10 mouse cellular contexts compared by ENCODE assay signal in genomic region chr9:118994524-118995227, GRCm38 (mm10). TPM values are rescaled to one million over a fixed set of nuclear protein-coding genes. Genes with fewer than 3 reads are reported as not detected.
A peak's percentile ranks its signal among the peaks of the same experiment; 100 is the strongest.
DNase-seq lines count a peak whose midpoint lies in the region; ATAC-seq lines count a peak whose summit lies in the region.
"Had no signal": no experiment of that assay in that cellular context is flagged by ENCODE, and none has a peak within 500 bp of the region (broad histone marks: within the 10 kb centered on the region; RNA-seq: fewer than 3 reads in every experiment).

No protein-coding gene starts in this region.

- no peaks in the 10 kb centered on the region for H3K9me3 ChIP-seq in hindbrain, embryonic 10.5 days
- no peaks in the 10 kb centered on the region for H3K9me3 ChIP-seq in hindbrain, embryonic 14.5 days (ENCODE audit: control insufficient read depth, low read length)
- H3K9me3 ChIP-seq in megakaryocyte, embryonic 14.5 days: peaks cover 2% of the 10 kb centered on the region; the same call in 1 of the 2 replicates
- no peaks in the 10 kb centered on the region for H3K9me3 ChIP-seq in intestine, embryonic 16.5 days (ENCODE audit: control insufficient read depth, low read length)
- no peaks in the 10 kb centered on the region for H3K9me3 ChIP-seq in stomach, embryonic 15.5 days
- H3K9me3 ChIP-seq: forebrain, embryonic 13.5 days; neural tube, embryonic 12.5 days had no signal

- intact Hi-C loops in left cerebral cortex, postnatal 4 days (cut with DNase I): no loop called here

- H3K27me3 ChIP-seq in hindbrain, embryonic 10.5 days (ENCODE audit: insufficient read depth, poor library complexity, severe bottlenecking): no peaks in the 10 kb centered on the region
- no peaks in the 10 kb centered on the region for H3K27me3 ChIP-seq in hindbrain, embryonic 14.5 days (ENCODE audit: control insufficient read depth, insufficient read depth, low read length)
- no peaks in the 10 kb centered on the region for H3K27me3 ChIP-seq in megakaryocyte, embryonic 14.5 days (replicated peaks)
- H3K27me3 ChIP-seq in intestine, embryonic 16.5 days (replicated peaks; ENCODE audit: control insufficient read depth, insufficient read depth, low read length): no peaks in the 10 kb centered on the region
- no peaks in the 10 kb centered on the region for H3K27me3 ChIP-seq in stomach, embryonic 15.5 days (replicated peaks)
- H3K27me3 ChIP-seq: forebrain, embryonic 13.5 days; neural tube, embryonic 12.5 days had no signal

- no peaks in the 10 kb centered on the region for H3K36me3 ChIP-seq in hindbrain, embryonic 10.5 days
- H3K36me3 ChIP-seq in hindbrain, embryonic 14.5 days (replicated peaks; ENCODE audit: control insufficient read depth, insufficient read depth): no peaks in the 10 kb centered on the region
- H3K36me3 ChIP-seq in megakaryocyte, embryonic 14.5 days (replicated peaks; ENCODE audit: low read length): peaks cover 31% of the 10 kb centered on the region
- no peaks in the 10 kb centered on the region for H3K36me3 ChIP-seq in intestine, embryonic 16.5 days (ENCODE audit: control insufficient read depth, insufficient read depth, low read length)
- no peaks in the 10 kb centered on the region for H3K36me3 ChIP-seq in stomach, embryonic 15.5 days
- H3K36me3 ChIP-seq: neural tube, embryonic 12.5 days had no signal

- H3K4me3 ChIP-seq in hindbrain, embryonic 10.5 days: no peak overlapping the region
- H3K4me3 ChIP-seq in hindbrain, embryonic 14.5 days (replicated peaks; ENCODE audit: low read length): no peak overlapping the region
- H3K4me3 ChIP-seq in megakaryocyte, embryonic 14.5 days (replicated peaks): peak overlapping the region; percentile 66
- no peak overlapping the region for H3K4me3 ChIP-seq in intestine, embryonic 16.5 days (ENCODE audit: low read length)
- H3K4me3 ChIP-seq in stomach, embryonic 15.5 days (replicated peaks): no peak overlapping the region
- H3K4me3 ChIP-seq: forebrain, embryonic 13.5 days; neural tube, embryonic 12.5 days had no signal

- no peak overlapping the region for H3K4me2 ChIP-seq in hindbrain, embryonic 14.5 days (replicated peaks)
- no peak overlapping the region for H3K4me2 ChIP-seq in intestine, embryonic 16.5 days (ENCODE audit: low read depth, low read length)
- H3K4me2 ChIP-seq in stomach, embryonic 15.5 days: no peak overlapping the region
- H3K4me2 ChIP-seq: forebrain, embryonic 13.5 days; neural tube, embryonic 12.5 days had no signal

- WGBS in hindbrain, embryonic 10.5 days: 81% methylated on average over 12 of the region's 12 CpGs
- WGBS in hindbrain, embryonic 14.5 days: 83% methylated on average over 12 of the region's 12 CpGs
- WGBS in intestine, embryonic 16.5 days: 60% methylated on average over 12 of the region's 12 CpGs
- WGBS in stomach, embryonic 15.5 days: 65% methylated on average over 12 of the region's 12 CpGs

- H3K9ac ChIP-seq in hindbrain, embryonic 14.5 days: no peak overlapping the region
- H3K9ac ChIP-seq in intestine, embryonic 16.5 days (ENCODE audit: low read depth, low read length): 0 out of 2 replicates have a peak overlapping the region, but pooled peaks have one; percentile 13
- H3K9ac ChIP-seq in stomach, embryonic 15.5 days: no peak overlapping the region
- H3K9ac ChIP-seq: forebrain, embryonic 13.5 days; neural tube, embryonic 12.5 days had no signal

- peaks cover 42% of the 10 kb centered on the region for H3K4me1 ChIP-seq in hindbrain, embryonic 10.5 days (replicated peaks)
- H3K4me1 ChIP-seq in hindbrain, embryonic 14.5 days (replicated peaks; ENCODE audit: control insufficient read depth, insufficient read depth, low read length): 0 out of 2 replicates have a peak, but pooled peaks cover under 1% of the 10 kb centered on the region
- peaks cover 81% of the 10 kb centered on the region for H3K4me1 ChIP-seq in megakaryocyte, embryonic 14.5 days
- peaks cover 26% of the 10 kb centered on the region for H3K4me1 ChIP-seq in intestine, embryonic 16.5 days (ENCODE audit: control insufficient read depth, insufficient read depth, low read length)
- H3K4me1 ChIP-seq in stomach, embryonic 15.5 days: peaks cover 18% of the 10 kb centered on the region

- H3K27ac ChIP-seq in hindbrain, embryonic 10.5 days: peak overlapping the region; percentile 56; the same call in 1 of the 2 replicates
- H3K27ac ChIP-seq in hindbrain, embryonic 14.5 days: no peak overlapping the region
- H3K27ac ChIP-seq in intestine, embryonic 16.5 days (ENCODE audit: low read length): peak overlapping the region; percentile 69; the same call in 1 of the 2 replicates
- peak overlapping the region; percentile 67 for H3K27ac ChIP-seq in stomach, embryonic 15.5 days
- H3K27ac ChIP-seq: neural tube, embryonic 12.5 days had no signal

- no peak for ATAC-seq in hindbrain, embryonic 14.5 days (ENCODE audit: low FRiP score)
- no peak for ATAC-seq in megakaryocyte, adult 5-6 weeks (ENCODE audit: poor library complexity, severe bottlenecking)
- ATAC-seq in intestine, embryonic 16.5 days: peak; percentile 14; the same call in 1 of the 2 replicates
- ATAC-seq in stomach, embryonic 15.5 days (ENCODE audit: insufficient read depth, low FRiP score, low read depth): no peak
- ATAC-seq: forebrain, embryonic 13.5 days had no signal

- no peak for DNase-seq in hindbrain, embryonic 10.5 days (ENCODE audit: low spot score)
- no peak for DNase-seq in hindbrain, embryonic 14.5 days (ENCODE audit: low spot score)
- no peak for DNase-seq in left cerebral cortex, postnatal 4 days
- no peak for DNase-seq in adipocyte (ENCODE audit: low spot score)

RNA-seq across cellular contexts. Expression of gene Vill, which starts 57.9 kb away (rescaled TPM):
- 15.8 and 16.1 TPM in 2 replicates for polyA plus RNA-seq in hindbrain, embryonic 10.5 days (2016; fragmentation: Nextera tagmentation; extraction: Ambion mirVana)
- polyA plus RNA-seq in hindbrain, embryonic 14.5 days (2014; fragmentation: Nextera tagmentation; extraction: Ambion mirVana): 3.1 and 4.4 TPM in 2 replicates
- 0.19 TPM in 1 of 2 replicates, not detected in the other for polyA plus RNA-seq in megakaryocyte, embryonic 14.5 days (2012; ENCODE audit: insufficient read depth, low replicate concordance)
- total RNA-seq in megakaryocyte, adult 5-6 weeks (2015): 17.0 and 22.8 TPM in 2 replicates
- 69.9 and 92.7 TPM in 2 replicates for total RNA-seq in megakaryocyte, adult 5-6 weeks (2017)
- 13.7 and 14.9 TPM in 2 replicates for polyA plus RNA-seq in intestine, embryonic 16.5 days (2015; fragmentation: Nextera tagmentation; extraction: Ambion mirVana)
- polyA plus RNA-seq in stomach, embryonic 15.5 days (2015; fragmentation: Nextera tagmentation; extraction: Ambion mirVana): 31.6 and 33.6 TPM in 2 replicates
- 1 to 10 TPM; 1.2 to 2.4 TPM for total RNA-seq in left cerebral cortex, postnatal 4 days (2021)
